Mouse (Mus musculus): Measurements from ENCODE around the gene Tut7.

- no peak for TF ChIP-seq CTCF (conservative IDR thresholded peaks at IDR 0.05; ENCODE audit: insufficient read depth, insufficient read length, low read depth, low read length)
- no peak for TF ChIP-seq POLR2A (IDR thresholded peaks at IDR 0.05; ENCODE audit: low read depth, low read length)
Observed at GRCm38 (mm10) chr13:59844661-59845060, 21.7 kb upstream of the Tut7 start.
